Mouse (Mus musculus): ENCODE results near the gene Slc39a11. TPM values are rescaled to one million over a fixed set of nuclear protein-coding genes. Genes with fewer than 3 reads are reported as not detected.
A peak's percentile ranks its signal among the peaks of the same experiment; 100 is the strongest.

Slc39a11 gene
- polyA plus RNA-seq, 1 experiment from 2014 or later = 24.5 TPM

DNA sequence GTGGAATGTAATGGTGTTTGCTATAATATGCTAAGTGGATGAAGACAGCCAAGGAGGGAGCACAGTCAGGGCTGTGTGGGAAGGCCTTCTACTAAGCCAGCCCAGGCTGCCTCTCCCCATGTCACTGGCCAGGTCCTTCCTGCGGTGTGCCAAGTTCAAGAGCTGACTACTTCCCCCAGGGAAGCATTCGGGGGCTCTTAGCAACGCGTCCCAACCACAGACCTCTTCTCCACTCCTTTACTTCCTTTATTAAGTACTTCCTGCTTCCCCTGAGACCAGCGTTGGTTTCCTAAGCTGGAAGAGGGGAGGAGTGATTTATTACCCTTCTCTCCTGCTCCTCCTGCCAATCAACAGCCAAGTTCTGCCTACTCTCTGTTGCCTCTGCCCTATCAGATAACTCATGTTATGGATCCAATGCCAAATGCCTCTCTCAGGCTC is 315.4 kb downstream of the Slc39a11 start:
- Histone ChIP-seq H3K4me2 (no peak overlapping the region), H3K4me1 (peaks cover 27% of the 10 kb centered on the region), H3K9me3 (no peaks in the 10 kb centered on the region), H3K4me3 (no peak overlapping the region), H3K36me3 (no peaks in the 10 kb centered on the region), H3K27me3 (no peaks in the 10 kb centered on the region), H3K27ac (no peak overlapping the region), H3K9ac (no peak overlapping the region)
- ATAC-seq (ENCODE audit: borderline replicate concordance, extremely low read depth, low FRiP score, low TSS enrichment) = no peak
- WGBS = 33% methylated on average over 5 of the region's 5 CpGs

DNA sequence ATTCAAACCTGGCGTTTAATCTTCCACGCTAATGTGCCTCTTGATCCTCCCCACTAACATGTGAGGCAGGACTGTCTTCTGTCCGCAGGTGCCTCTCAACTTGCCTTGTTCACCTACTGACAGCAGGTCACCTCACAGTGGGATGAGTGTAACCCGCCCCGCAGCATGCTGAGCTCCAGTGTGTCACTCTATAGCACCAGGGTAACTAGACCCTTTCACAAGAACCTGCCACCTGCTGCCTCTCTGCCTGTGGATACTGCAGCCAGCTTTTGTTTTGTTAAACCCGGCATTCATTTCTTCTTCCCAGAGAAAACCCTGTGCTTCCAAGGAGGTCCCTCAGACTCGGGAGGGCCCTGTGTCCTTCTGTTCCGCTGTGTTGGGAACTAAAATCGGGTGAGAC is 316.3 kb downstream of the Slc39a11 start:
- ATAC-seq (ENCODE audit: borderline replicate concordance, extremely low read depth, low FRiP score, low TSS enrichment) = no peak
- WGBS = 74% methylated on average over 9 of the region's 9 CpGs
- H3K27ac ChIP-seq = no peak overlapping the region

DNA sequence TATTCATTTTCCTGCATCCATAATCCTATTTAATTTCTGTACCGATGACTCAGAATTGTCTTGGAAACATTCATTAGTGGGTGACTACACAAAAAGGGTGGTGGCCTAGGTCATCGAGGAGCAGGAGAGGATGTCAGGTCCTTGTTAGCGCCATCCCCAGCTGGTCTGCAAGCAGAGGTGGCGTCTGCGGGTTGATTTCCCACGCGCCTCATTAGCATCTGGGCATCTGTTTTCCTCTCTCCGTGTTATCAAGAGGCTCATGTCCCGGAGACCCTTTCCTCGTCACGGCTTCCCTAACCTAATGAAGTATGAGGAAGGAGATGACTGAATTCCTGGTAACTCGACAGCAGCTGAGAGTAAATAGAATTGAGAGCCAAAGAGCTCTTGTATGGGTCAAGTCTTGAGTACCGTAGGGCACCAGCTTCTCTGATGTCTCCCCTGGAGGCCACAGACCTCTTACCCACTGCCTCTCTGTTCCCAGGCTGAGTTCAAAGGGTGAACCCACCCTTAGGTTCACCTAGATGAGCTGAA is 319.8 kb downstream of the Slc39a11 start:
- Histone ChIP-seq H3K9me3 (no peaks in the 10 kb centered on the region), H3K9ac (no peak overlapping the region), H3K4me1 (peaks cover 41% of the 10 kb centered on the region), H3K4me3 (no peak overlapping the region), H3K36me3 (no peaks in the 10 kb centered on the region), H3K4me2 (no peak overlapping the region), H3K27ac (peak overlapping the region; percentile 41; the same call in 1 of the 2 replicates), H3K27me3 (no peaks in the 10 kb centered on the region)
- ATAC-seq (ENCODE audit: borderline replicate concordance, extremely low read depth, low FRiP score, low TSS enrichment) = no peak
- 46% methylated on average over 13 of the region's 13 CpGs for WGBS

More for the DNA sequence above, 316.3 kb downstream of the Slc39a11 start:
- Histone ChIP-seq H3K27me3 (no peaks in the 10 kb centered on the region), H3K9ac (no peak overlapping the region), H3K4me3 (no peak overlapping the region), H3K4me2 (no peak overlapping the region), H3K4me1 (peaks cover 27% of the 10 kb centered on the region), H3K9me3 (no peaks in the 10 kb centered on the region), H3K36me3 (no peaks in the 10 kb centered on the region)

DNA sequence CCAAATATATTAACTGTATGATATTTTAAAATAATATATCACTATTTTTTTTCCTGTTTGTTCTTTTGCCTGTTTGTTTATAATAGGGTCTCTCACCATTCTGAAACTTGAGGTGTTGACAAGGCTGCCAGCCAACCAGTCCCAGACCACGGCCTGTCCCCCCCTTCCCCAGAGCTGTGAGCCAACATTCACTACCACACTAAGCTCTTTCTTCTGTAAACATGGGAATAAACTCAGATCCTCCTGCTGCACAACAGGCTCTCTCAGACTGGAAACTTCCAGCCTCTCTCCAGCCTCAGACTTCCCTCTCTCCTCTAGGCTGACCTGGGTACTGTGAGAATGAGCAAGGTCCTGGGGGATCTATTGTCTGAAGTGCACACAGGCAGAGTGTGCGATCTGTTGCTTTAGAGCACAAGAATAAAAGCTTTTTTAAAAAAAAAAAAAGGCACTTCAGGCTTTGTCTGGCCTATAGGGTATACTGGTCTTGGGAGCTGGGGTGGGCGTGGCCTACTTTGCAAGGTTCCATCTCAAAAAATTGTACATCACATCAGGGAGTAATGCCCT is 322.3 kb downstream of the Slc39a11 start:
- no peak overlapping the region for H3K9ac ChIP-seq
- H3K4me1 ChIP-seq = peaks cover 36% of the 10 kb centered on the region
- no peak; the same call in 1 of the 2 replicates for ATAC-seq (ENCODE audit: borderline replicate concordance, extremely low read depth, low FRiP score, low TSS enrichment)
- H3K9me3 ChIP-seq = no peaks in the 10 kb centered on the region
- no peaks in the 10 kb centered on the region for H3K36me3 ChIP-seq
- WGBS = 62% methylated on average over 3 of the region's 3 CpGs
- H3K27me3 ChIP-seq = no peaks in the 10 kb centered on the region
- H3K27ac ChIP-seq = 0 out of 2 replicates have a peak overlapping the region, but pooled peaks have one; percentile 16
- H3K4me3 ChIP-seq = no peak overlapping the region
- no peak overlapping the region for H3K4me2 ChIP-seq

DNA sequence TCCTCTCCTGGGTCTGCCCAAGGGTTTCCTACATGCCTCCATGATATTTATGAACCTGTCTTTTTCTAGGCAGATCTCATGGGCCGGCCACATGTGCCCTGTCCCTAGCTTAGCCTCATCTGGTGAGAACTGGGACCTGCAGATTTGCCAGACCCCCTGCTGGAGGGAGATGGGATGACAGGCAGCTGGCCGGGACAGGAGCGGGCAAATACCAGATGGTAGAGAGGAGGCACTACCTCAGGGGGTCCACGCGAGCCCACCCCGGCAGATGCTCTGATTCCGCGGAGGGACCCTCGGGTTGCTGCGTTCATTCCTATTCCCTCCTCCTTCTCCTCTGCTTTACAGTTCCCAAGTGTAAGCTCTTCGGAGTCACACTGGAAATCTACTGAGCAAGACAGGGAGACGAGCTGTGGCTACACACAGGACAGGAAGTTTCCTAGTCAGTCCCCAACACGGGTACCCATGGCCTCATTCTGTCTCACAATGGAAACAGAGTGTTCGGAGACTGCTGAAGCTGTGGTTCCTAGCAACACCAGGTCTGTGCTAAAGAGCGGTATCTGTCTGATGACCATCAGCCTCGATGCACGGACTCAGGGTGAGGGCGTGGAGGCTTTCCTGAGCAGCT is 323.4 kb downstream of the Slc39a11 start:
- Histone ChIP-seq H3K9me3 (no peaks in the 10 kb centered on the region), H3K36me3 (no peaks in the 10 kb centered on the region), H3K27ac (no peak overlapping the region), H3K9ac (no peak overlapping the region), H3K4me3 (peak overlapping the region; percentile 26), H3K27me3 (no peaks in the 10 kb centered on the region), H3K4me1 (peaks cover 31% of the 10 kb centered on the region), H3K4me2 (peak overlapping the region; percentile 53)
- 20% methylated on average over 18 of the region's 18 CpGs for WGBS
- ATAC-seq (ENCODE audit: borderline replicate concordance, extremely low read depth, low FRiP score, low TSS enrichment) = peak; percentile 76; the same call in 1 of the 2 replicates

DNA sequence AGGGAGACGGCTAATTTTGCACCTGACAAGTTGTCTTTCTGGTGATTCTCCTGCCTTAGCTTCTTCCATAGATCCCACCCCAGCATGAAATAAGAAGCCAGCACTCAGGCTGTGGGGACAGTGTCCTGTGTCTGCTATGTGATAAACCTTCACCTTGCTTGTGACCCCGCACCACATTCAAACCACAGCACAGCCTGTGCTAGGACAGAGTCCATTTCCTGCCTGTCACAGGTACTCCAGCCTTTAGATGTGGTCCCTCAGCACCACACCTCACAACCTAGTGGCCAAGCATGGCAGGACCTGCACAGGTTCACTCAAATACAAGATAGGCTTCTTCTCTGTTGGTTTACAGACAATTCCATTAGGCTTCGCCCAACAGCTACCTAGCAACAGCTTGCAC is 328.3 kb downstream of the Slc39a11 start:
- 90% methylated on average over 3 of the region's 3 CpGs for WGBS
- H3K9me3 ChIP-seq = no peaks in the 10 kb centered on the region

DNA sequence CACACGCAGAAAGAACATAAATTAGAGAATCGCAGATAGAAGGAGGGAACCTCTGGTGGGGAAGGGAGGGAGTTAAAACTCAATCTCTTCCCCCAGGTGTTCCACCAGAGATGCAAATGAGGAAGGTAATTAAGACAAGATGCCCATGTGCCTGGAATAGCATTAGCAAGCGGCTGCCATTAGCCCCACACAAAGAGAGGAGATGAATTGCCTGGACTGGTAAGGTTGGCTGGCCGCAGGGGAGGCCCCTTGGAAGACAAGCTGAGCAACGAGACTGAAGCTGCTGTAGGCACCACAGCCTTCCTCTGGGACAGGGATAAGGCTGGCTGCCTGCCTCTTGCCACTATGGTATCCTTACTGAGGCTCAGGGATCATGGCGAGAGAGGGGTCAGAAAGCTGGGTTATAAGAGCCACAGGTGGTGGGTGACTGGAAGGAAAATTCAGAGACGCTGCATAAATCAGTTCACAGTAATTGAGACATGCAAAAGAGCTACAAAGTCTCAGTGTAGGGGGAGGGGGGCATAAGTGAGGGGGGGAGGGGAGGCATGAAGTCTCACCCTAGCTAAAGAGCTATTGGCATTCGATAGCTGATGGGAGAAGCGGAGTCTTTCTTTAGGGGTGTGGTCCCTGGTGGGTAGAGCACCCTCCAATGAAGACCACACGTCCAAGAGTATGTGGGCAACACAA is 340.5 kb downstream of the Slc39a11 start:
- Histone ChIP-seq H3K36me3 (no peaks in the 10 kb centered on the region), H3K9me3 (no peaks in the 10 kb centered on the region), H3K4me1 (no peaks in the 10 kb centered on the region), H3K4me2 (no peak overlapping the region), H3K27me3 (no peaks in the 10 kb centered on the region), H3K9ac (no peak overlapping the region), H3K4me3 (no peak overlapping the region), H3K27ac (no peak overlapping the region)
- no peak for ATAC-seq (ENCODE audit: borderline replicate concordance, extremely low read depth, low FRiP score, low TSS enrichment)
- 72% methylated on average over 10 of the region's 10 CpGs for WGBS

More for the DNA sequence above, 328.3 kb downstream of the Slc39a11 start:
- Histone ChIP-seq H3K27ac (no peak overlapping the region), H3K36me3 (no peaks in the 10 kb centered on the region), H3K4me1 (peaks cover 9% of the 10 kb centered on the region; the same call in 1 of the 2 replicates), H3K4me3 (no peak overlapping the region), H3K4me2 (no peak overlapping the region), H3K9ac (no peak overlapping the region), H3K27me3 (no peaks in the 10 kb centered on the region)
- ATAC-seq (ENCODE audit: borderline replicate concordance, extremely low read depth, low FRiP score, low TSS enrichment) = no peak

DNA sequence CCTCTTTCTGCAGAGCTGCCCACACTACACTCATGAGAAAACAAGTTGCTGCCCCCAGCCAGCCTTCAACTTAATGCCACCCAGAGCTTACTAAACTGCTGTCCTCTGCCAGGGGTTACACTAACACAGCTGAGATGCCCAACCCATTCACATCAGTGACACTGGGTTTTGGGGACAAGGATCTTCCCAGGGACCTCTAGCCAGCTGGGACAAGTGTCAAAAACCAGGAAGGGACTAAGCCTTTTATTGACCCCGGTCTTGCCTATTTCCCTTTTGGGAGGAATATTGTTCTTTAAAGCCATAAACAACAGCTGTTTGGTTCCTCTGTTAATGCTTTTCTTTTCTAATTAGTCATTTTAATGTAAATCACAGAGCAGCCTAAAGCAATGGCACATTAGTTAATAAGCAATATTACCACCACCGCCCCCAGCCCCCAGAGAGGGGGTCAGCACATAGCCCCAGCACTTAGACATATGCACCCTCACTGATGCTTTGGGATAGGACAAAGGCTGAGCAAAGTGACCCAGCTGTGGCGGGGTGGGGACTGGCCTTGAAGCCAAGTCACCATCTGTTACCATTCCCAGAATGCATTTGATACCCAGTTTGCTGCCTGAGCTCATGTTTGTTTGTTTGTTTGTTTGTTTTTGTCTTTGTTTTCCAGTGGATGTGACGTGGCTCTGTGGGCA is 341.5 kb downstream of the Slc39a11 start:
- Histone ChIP-seq H3K9ac (no peak overlapping the region), H3K4me2 (no peak overlapping the region), H3K36me3 (no peaks in the 10 kb centered on the region), H3K4me3 (no peak overlapping the region), H3K27ac (no peak overlapping the region), H3K4me1 (no peaks in the 10 kb centered on the region), H3K9me3 (no peaks in the 10 kb centered on the region), H3K27me3 (no peaks in the 10 kb centered on the region)
- WGBS = 76% methylated on average over 4 of the region's 4 CpGs
- no peak for ATAC-seq (ENCODE audit: borderline replicate concordance, extremely low read depth, low FRiP score, low TSS enrichment)

DNA sequence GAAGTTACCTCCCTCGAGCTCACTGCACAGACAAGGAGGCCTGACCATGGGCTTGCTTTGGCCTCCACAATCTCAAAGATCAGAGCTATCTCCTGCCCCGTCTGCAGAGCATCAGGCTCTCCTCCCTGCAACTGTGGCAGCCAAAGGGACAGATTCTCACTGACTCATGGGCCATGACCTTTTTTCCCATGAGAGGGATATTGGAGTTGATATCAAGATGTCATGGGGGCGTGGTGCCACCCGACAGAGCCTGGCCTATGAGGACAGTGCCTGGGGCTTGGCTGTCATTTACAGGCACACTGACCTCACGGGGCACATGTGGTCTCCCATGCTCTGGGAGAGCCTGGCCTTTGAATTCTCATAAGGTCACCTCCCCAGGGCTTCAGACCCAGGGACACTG is 346.7 kb downstream of the Slc39a11 start:
- Histone ChIP-seq H3K9ac (no peak overlapping the region), H3K9me3 (no peaks in the 10 kb centered on the region), H3K4me1 (no peaks in the 10 kb centered on the region), H3K4me2 (no peak overlapping the region), H3K36me3 (no peaks in the 10 kb centered on the region), H3K27me3 (no peaks in the 10 kb centered on the region), H3K27ac (no peak overlapping the region), H3K4me3 (no peak overlapping the region)
- ATAC-seq (ENCODE audit: borderline replicate concordance, extremely low read depth, low FRiP score, low TSS enrichment) = no peak
- WGBS = 89% methylated on average over 5 of the region's 5 CpGs

DNA sequence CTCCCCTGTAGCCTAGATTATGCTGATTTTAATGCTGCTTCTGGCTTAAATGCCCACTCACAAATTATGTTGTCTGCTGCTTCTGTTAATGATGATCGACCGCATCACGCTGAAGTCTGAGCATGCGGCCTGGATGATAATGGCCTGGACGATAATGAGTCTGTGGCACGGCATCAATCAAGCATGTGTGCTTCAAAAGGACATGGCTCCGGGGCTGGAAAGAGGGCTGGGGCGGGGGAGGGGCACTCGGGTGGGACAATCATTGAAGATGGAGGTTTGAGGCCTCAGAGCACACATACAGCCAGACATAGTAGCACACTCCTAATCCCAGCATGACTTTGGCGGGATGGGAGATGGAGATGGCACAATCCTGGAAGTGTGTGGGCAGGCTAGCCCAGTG is 350.4 kb downstream of the Slc39a11 start:
- 73% methylated on average over 10 of the region's 10 CpGs for WGBS
- Histone ChIP-seq H3K9ac (no peak overlapping the region), H3K27me3 (no peaks in the 10 kb centered on the region), H3K4me1 (peaks cover 2% of the 10 kb centered on the region; the same call in 1 of the 2 replicates), H3K36me3 (no peaks in the 10 kb centered on the region), H3K4me3 (no peak overlapping the region), H3K4me2 (no peak overlapping the region), H3K9me3 (no peaks in the 10 kb centered on the region), H3K27ac (no peak overlapping the region)
- ATAC-seq (ENCODE audit: borderline replicate concordance, extremely low read depth, low FRiP score, low TSS enrichment) = no peak

DNA sequence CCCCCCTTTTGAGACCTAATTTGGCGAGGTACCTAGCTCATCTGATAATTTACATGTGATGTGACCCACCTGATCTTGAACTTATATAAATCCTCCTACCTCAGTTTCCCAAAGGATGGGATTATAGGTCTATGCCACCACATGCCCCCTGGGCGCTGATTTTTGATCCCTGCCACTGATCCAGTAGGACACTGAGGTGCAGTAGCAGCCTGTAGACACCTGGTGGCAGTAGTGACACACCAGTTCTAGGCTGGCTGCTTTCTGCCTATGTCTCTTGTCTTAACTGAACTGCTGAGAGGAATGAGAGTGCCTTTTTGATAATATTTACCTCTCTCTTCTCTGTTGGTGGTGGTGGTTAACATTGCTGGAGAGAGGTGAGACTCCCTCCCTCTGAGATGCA is 352.1 kb downstream of the Slc39a11 start:
- Histone ChIP-seq H3K4me3 (no peak overlapping the region), H3K36me3 (no peaks in the 10 kb centered on the region), H3K9ac (no peak overlapping the region), H3K4me2 (no peak overlapping the region), H3K9me3 (no peaks in the 10 kb centered on the region), H3K27me3 (no peaks in the 10 kb centered on the region), H3K27ac (no peak overlapping the region), H3K4me1 (peaks cover 4% of the 10 kb centered on the region; the same call in 1 of the 2 replicates)
- WGBS = 16% methylated on average over 2 of the region's 2 CpGs
- ATAC-seq (ENCODE audit: borderline replicate concordance, extremely low read depth, low FRiP score, low TSS enrichment) = no peak

Measured in lung, embryonic 15.5 days (tissue).